Mouse (Mus musculus): ENCODE measurements around the gene Zer1.

DNA sequence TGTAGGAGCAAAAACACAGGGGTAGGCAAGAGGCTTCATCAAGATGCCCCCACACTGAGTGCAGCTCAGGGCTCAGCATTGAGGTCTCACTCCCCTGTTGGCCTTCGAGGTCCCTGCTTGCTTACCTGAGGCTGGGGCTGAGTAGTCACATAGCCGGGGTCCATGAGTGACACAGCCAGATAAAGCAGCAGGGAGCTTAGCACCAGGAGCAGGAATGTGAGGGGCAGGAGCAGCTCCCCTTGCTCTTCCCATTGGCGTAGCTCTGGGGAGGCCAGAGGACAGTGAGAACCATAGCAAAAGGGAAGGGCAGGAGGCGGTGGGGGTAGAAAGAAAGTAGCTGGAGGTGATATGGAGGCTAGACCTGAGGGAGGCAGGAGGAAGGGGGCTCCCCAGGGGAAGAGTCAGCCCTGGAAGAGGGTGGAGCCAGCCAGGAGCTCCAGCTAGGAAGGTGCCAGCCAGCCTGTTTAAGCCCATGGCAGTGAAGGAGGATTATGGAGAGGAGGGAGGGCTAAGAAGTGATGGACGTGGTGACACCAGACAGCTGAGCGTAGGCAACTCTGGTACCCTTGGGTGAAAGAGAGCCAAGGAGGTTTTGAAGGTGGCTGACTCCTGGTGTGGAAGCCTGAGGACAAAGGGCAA lies 32.0 kb downstream of the Zer1 start:
- TF ChIP-seq POLR2A (IDR thresholded peaks at IDR 0.05; ENCODE audit: low read depth, low read length), result no peak; the same call in 1 of the 2 replicates
- TF ChIP-seq POLR2AphosphoS2 (IDR thresholded peaks at IDR 0.05; ENCODE audit: low read depth, low read length), result no peak
- TF ChIP-seq CTCF (conservative IDR thresholded peaks at IDR 0.05 in 1 of 2, IDR thresholded peaks at IDR 0.05 in 1 of 2; ENCODE audit: low read depth in 2 of 2, low read length in 2 of 2), result no peak
- TF ChIP-seq USF2 (conservative IDR thresholded peaks at IDR 0.05; ENCODE audit: low read depth, low read length), result no peak
- no peak for TF ChIP-seq MAZ (IDR thresholded peaks at IDR 0.05; ENCODE audit: low read depth, low read length)
- no peak for TF ChIP-seq JUND (conservative IDR thresholded peaks at IDR 0.05; ENCODE audit: low read depth, low read length)
- no peak for TF ChIP-seq BHLHE40 (IDR thresholded peaks at IDR 0.05; ENCODE audit: low read depth, low read length)
- no peak for TF ChIP-seq EP300 (IDR thresholded peaks at IDR 0.05; ENCODE audit: low read length)
- TF ChIP-seq CHD2 (IDR thresholded peaks at IDR 0.05; ENCODE audit: low read length), result no peak
- TF ChIP-seq ZKSCAN1 (IDR thresholded peaks at IDR 0.05; ENCODE audit: borderline replicate concordance, low read depth, low read length), result no peak
- no peak for TF ChIP-seq RAD21 (IDR thresholded peaks at IDR 0.05; ENCODE audit: low read depth, low read length)
- no peak for TF ChIP-seq MAX (IDR thresholded peaks at IDR 0.05; ENCODE audit: low read length)
- TF ChIP-seq USF1 (IDR thresholded peaks at IDR 0.05; ENCODE audit: low read depth, low read length), result no peak
- TF ChIP-seq NRF1 (IDR thresholded peaks at IDR 0.05; ENCODE audit: low read depth, low read length), result no peak

All from CH12.LX (cell line).